In the genomic region with DNA sequence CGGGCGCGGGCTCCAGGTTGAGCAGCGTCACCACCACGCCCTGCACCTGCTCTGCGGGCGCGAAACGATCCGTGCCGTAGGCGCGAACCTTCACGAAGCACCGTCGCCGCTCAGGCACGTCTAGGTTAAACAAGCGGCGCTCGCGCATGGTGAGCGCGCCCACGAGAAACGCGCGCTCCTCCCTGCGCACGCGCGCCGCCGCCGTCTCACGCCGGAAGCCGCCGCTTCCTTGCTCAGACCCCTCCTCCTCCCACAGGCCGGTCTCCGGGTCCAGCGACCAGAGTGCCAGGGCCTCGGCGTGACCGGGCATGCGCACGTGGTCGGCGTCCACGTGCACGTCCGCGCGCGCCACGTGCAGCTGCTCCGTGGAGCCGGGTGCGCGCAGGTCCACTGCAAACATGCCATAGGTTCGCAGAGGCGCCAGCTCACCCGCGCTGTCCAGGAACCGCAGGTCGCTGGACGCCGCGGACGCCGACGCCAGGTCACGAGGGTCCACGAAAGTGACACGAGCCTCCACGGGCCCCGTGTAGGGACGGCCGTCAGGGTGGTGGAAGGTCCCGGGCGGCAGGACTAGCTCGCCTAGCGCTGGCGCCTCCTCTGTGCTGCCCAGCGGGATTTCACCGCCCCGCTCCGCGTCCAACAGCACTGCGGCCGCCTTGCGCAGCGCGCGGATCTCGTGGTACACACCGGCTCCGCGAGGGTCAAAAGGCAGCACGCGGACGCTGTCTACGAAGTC, we compare ENCODE assay signal across 8 mouse cellular contexts. TPM values are rescaled to one million over a fixed set of nuclear protein-coding genes. Genes with fewer than 3 reads are reported as not detected.
A peak's percentile ranks its signal among the peaks of the same experiment; 100 is the strongest.
DNase-seq lines count a peak whose midpoint lies in the region; ATAC-seq and TF ChIP-seq lines count a peak whose summit lies in the region.

No protein-coding gene starts in this region.

- no peaks in the 10 kb centered on the region for H3K9me3 ChIP-seq in heart, embryonic 13.5 days
- H3K9me3 ChIP-seq in kidney, embryonic 15.5 days (replicated peaks): no peaks in the 10 kb centered on the region
- 0 out of 2 replicates have a peak, but pooled peaks cover 2% of the 10 kb centered on the region for H3K9me3 ChIP-seq in liver, postnatal 0 days (ENCODE audit: low read length)

- 8% methylated on average over 102 of the region's 103 CpGs for whole genome bisulfite sequencing in heart, embryonic 13.5 days
- WGBS in kidney, embryonic 15.5 days: 5% methylated on average over 102 of the region's 103 CpGs
- WGBS in liver, postnatal 0 days (ENCODE audit: insufficient replicate concordance): 10% methylated on average over 99 of the region's 103 CpGs

- no peak for TF ChIP-seq POLR2A in brain, embryonic 14.5 days (IDR thresholded peaks at IDR 0.05; ENCODE audit: borderline replicate concordance, extremely low read depth, insufficient read depth, insufficient read length, poor library complexity, severe bottlenecking)

- DNase-seq in layer of hippocampus, adult 11-12 months (ENCODE audit: low spot score): peak; percentile 54
- no peak for DNase-seq in layer of hippocampus, adult 9-10 months (ENCODE audit: low spot score)
- DNase-seq in brain, embryonic 14.5 days (ENCODE audit: low read depth): peak; percentile 90
- DNase-seq in liver, postnatal 0 days: peak; percentile 46
- DNase-seq in ovary, postnatal 14 days (ENCODE audit: low spot score): peak; percentile 48
- DNase-seq in c-Kit-positive CD71-positive TER-119-positive erythroid progenitor cells, embryonic 14.5 days (ENCODE audit: low spot score): no peak

- no peak for TF ChIP-seq EP300 in liver, postnatal 0 days (IDR thresholded peaks at IDR 0.05; ENCODE audit: low read depth)

- H3K9ac ChIP-seq in heart, embryonic 13.5 days: peak overlapping the region; percentile 74
- peak overlapping the region; percentile 29; the same call in 1 of the 2 replicates for H3K9ac ChIP-seq in kidney, embryonic 15.5 days
- no peak overlapping the region for H3K9ac ChIP-seq in liver, postnatal 0 days (replicated peaks)

- H3K27ac ChIP-seq in heart, embryonic 13.5 days (replicated peaks): no peak overlapping the region
- H3K27ac ChIP-seq in kidney, embryonic 15.5 days: no peak overlapping the region
- H3K27ac ChIP-seq in liver, postnatal 0 days (ENCODE audit: low read depth): no peak overlapping the region

- no peak for ATAC-seq in heart, embryonic 13.5 days (ENCODE audit: extremely low read depth, insufficient number of reproducible peaks, low FRiP score, low TSS enrichment)
- peak; percentile 31 for ATAC-seq in kidney, embryonic 15.5 days (replicated peaks; ENCODE audit: low FRiP score)
- ATAC-seq in liver, postnatal 0 days: peak; percentile 43

- H3K4me3 ChIP-seq in heart, embryonic 13.5 days: peak overlapping the region; percentile 53
- peak overlapping the region; percentile 48 for H3K4me3 ChIP-seq in kidney, embryonic 15.5 days (replicated peaks)
- peak overlapping the region; percentile 38 for H3K4me3 ChIP-seq in liver, postnatal 0 days (ENCODE audit: low read depth, low read length)

- TF ChIP-seq CTCF in brain, embryonic 14.5 days (IDR thresholded peaks at IDR 0.05; ENCODE audit: borderline replicate concordance, extremely low read depth, insufficient read depth, insufficient read length): no peak
- no peak for TF ChIP-seq CTCF in liver, postnatal 0 days (IDR thresholded peaks at IDR 0.05; ENCODE audit: low read depth)

- peak overlapping the region; percentile 70 for H3K4me2 ChIP-seq in heart, embryonic 13.5 days
- peak overlapping the region; percentile 67 for H3K4me2 ChIP-seq in kidney, embryonic 15.5 days
- H3K4me2 ChIP-seq in liver, postnatal 0 days (ENCODE audit: low read depth, low read length): peak overlapping the region; percentile 59

- H3K27me3 ChIP-seq in heart, embryonic 13.5 days (replicated peaks): peaks cover 99% of the 10 kb centered on the region
- H3K27me3 ChIP-seq in kidney, embryonic 15.5 days: peaks cover 94% of the 10 kb centered on the region
- H3K27me3 ChIP-seq in liver, postnatal 0 days (ENCODE audit: insufficient read depth, low read length): peaks cover 85% of the 10 kb centered on the region

- H3K4me1 ChIP-seq in heart, embryonic 13.5 days: peaks cover 30% of the 10 kb centered on the region
- peaks cover 40% of the 10 kb centered on the region for H3K4me1 ChIP-seq in kidney, embryonic 15.5 days
- peaks cover 12% of the 10 kb centered on the region for H3K4me1 ChIP-seq in liver, postnatal 0 days (ENCODE audit: insufficient read depth)

- H3K36me3 ChIP-seq in heart, embryonic 13.5 days: no peaks in the 10 kb centered on the region
- H3K36me3 ChIP-seq in kidney, embryonic 15.5 days: no peaks in the 10 kb centered on the region
- H3K36me3 ChIP-seq in liver, postnatal 0 days (replicated peaks; ENCODE audit: insufficient read depth, low read length): no peaks in the 10 kb centered on the region

RNA-seq across cellular contexts. Expression of a gene that starts 5.3 kb away (rescaled TPM):
- polyA plus RNA-seq in brain, embryonic 14.5 days (2012; rRNA removed): 5.0 and 5.6 TPM in 2 replicates
- 0.55 and 0.56 TPM in 2 replicates for polyA plus RNA-seq in heart, embryonic 13.5 days (2015; fragmentation: Nextera tagmentation; extraction: Ambion mirVana)
- 0.88 and 0.98 TPM in 2 replicates for polyA plus RNA-seq in kidney, embryonic 15.5 days (2015; fragmentation: Nextera tagmentation; extraction: Ambion mirVana)
- polyA plus RNA-seq in liver, postnatal 0 days (2015; fragmentation: Nextera tagmentation; extraction: Ambion mirVana): 0.02 TPM in 1 of 2 replicates, not detected in the other

RNA-seq across cellular contexts. Expression of a gene that starts 19.8 kb away (rescaled TPM):
- 0.37 and 0.53 TPM in 2 replicates for polyA plus RNA-seq in brain, embryonic 14.5 days (2012; rRNA removed)
- 1.9 and 2.2 TPM in 2 replicates for polyA plus RNA-seq in heart, embryonic 13.5 days (2015; fragmentation: Nextera tagmentation; extraction: Ambion mirVana)
- polyA plus RNA-seq in kidney, embryonic 15.5 days (2015; fragmentation: Nextera tagmentation; extraction: Ambion mirVana): 3.4 and 4.6 TPM in 2 replicates
- 1.3 and 1.7 TPM in 2 replicates for polyA plus RNA-seq in liver, postnatal 0 days (2015; fragmentation: Nextera tagmentation; extraction: Ambion mirVana)

RNA-seq across cellular contexts. Expression of a gene that starts 20.2 kb away (rescaled TPM):
- polyA plus RNA-seq in brain, embryonic 14.5 days (2012; rRNA removed): 84.2 and 106 TPM in 2 replicates
- 304 and 343 TPM in 2 replicates for polyA plus RNA-seq in heart, embryonic 13.5 days (2015; fragmentation: Nextera tagmentation; extraction: Ambion mirVana)
- polyA plus RNA-seq in kidney, embryonic 15.5 days (2015; fragmentation: Nextera tagmentation; extraction: Ambion mirVana): 205 and 210 TPM in 2 replicates
- polyA plus RNA-seq in liver, postnatal 0 days (2015; fragmentation: Nextera tagmentation; extraction: Ambion mirVana): 152 TPM in 2 replicates

RNA-seq across cellular contexts. Expression of a gene that starts 20.3 kb away (rescaled TPM):
- 12.6 and 13.0 TPM in 2 replicates for polyA plus RNA-seq in brain, embryonic 14.5 days (2012; rRNA removed)
- 8.1 and 8.2 TPM in 2 replicates for polyA plus RNA-seq in heart, embryonic 13.5 days (2015; fragmentation: Nextera tagmentation; extraction: Ambion mirVana)
- polyA plus RNA-seq in kidney, embryonic 15.5 days (2015; fragmentation: Nextera tagmentation; extraction: Ambion mirVana): 4.5 and 5.2 TPM in 2 replicates
- polyA plus RNA-seq in liver, postnatal 0 days (2015; fragmentation: Nextera tagmentation; extraction: Ambion mirVana): 0.72 and 0.89 TPM in 2 replicates

RNA-seq across cellular contexts. Expression of a gene that starts 49.9 kb away (rescaled TPM):
- polyA plus RNA-seq in brain, embryonic 14.5 days (2012; rRNA removed): 38.6 and 43.6 TPM in 2 replicates
- 2.4 and 3.9 TPM in 2 replicates for polyA plus RNA-seq in heart, embryonic 13.5 days (2015; fragmentation: Nextera tagmentation; extraction: Ambion mirVana)
- 8.3 and 8.9 TPM in 2 replicates for polyA plus RNA-seq in kidney, embryonic 15.5 days (2015; fragmentation: Nextera tagmentation; extraction: Ambion mirVana)
- polyA plus RNA-seq in liver, postnatal 0 days (2015; fragmentation: Nextera tagmentation; extraction: Ambion mirVana): 2.3 and 2.7 TPM in 2 replicates

Comparison
In these comparisons a context has a peak if more than half of its experiments do, and no peak if none do; other contexts are left out.
1. DNase-seq: peak in layer of hippocampus, adult 11-12 months (single experiment), brain, embryonic 14.5 days (single experiment), liver, postnatal 0 days (single experiment) and ovary, postnatal 14 days (single experiment); none in layer of hippocampus, adult 9-10 months (single experiment) and c-Kit-positive CD71-positive TER-119-positive erythroid progenitor cells, embryonic 14.5 days (single experiment).
2. Peak in every context shown above with its lines, with median percentiles within 50 percentile points of each other: H3K4me2 ChIP-seq and H3K4me3 ChIP-seq.